Mouse (Mus musculus): ENCODE results near the gene Tdg.

Gene Tdg

DNA sequence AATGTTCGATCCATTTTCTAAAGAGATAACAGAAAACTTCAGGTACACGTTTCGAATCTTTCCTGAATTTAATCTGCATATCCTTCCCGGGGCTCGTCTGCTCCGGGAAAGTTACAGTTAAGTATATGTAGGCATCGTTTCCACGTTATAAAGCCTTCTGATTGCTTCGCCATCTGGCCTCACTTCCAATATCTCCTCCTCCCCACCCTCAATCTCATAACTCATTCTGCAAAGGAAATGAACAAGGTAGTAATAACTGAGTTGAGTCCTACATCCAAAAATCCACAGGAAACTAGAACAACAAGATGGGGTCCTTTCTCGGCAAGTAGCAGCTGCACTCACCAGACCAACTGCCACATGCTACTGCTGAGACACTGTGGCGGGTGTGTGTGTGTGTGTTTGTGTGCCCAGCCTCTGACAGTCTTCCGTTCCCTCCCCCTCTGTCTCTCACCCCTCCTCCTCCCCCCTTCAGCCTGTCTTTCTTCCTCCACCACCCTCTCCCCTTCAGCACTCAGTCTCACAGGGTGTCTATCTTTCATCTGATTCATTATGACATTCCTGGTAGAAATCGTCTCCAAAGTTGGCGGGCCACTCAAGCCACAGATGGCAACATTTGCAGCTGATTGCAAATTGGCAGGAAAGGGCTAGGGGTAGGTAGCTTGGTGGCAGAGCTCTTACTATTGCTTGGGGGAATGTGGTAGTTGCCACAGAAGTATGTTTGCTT, 32.8 kb downstream of the Tdg start:
- in situ Hi-C loops (cut with MboI; ENCODE audit: low sequenced_read_pairs): no loop called here

DNA sequence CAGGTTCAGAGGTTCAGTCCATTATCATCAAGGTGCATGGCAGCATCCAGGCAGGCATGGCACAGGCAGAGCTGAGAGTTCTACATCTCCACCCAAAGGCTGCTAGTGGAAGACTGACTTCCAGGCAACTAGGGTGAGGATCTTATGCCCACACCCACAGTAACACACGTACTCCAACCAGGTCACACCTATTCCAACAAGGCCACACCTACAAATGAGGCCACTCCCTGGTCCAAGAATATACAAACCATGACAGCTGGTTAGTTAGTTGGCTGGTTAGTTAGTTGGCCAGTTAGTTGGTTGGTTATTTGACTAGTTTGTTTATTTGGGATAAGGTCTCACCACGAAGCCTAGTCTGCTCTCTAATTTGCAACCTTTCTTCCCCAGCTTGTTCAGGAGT, 33.7 kb downstream of the Tdg start:
- in situ Hi-C loops (cut with MboI; ENCODE audit: low sequenced_read_pairs): no loop called here

DNA sequence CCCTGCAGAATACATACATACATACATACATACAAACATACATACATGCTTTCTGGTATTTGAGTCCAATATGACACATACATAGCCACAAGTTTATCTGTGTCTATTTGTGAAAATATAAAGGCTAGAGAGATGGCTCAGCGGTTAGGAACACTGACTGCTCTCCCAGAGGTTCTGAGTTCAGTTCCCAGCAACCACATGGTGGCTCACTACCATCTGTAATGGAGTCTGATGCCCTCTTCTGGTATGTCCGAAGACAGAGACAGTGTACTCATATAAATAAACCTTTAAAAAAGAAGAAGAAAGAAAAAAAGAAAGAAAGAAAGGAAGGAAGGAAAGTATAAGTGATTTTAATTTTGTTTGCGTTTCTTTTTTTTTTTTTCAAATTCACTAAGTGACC, 36.3 kb downstream of the Tdg start:
- in situ Hi-C loops (cut with MboI; ENCODE audit: low sequenced_read_pairs): no loop called here

DNA sequence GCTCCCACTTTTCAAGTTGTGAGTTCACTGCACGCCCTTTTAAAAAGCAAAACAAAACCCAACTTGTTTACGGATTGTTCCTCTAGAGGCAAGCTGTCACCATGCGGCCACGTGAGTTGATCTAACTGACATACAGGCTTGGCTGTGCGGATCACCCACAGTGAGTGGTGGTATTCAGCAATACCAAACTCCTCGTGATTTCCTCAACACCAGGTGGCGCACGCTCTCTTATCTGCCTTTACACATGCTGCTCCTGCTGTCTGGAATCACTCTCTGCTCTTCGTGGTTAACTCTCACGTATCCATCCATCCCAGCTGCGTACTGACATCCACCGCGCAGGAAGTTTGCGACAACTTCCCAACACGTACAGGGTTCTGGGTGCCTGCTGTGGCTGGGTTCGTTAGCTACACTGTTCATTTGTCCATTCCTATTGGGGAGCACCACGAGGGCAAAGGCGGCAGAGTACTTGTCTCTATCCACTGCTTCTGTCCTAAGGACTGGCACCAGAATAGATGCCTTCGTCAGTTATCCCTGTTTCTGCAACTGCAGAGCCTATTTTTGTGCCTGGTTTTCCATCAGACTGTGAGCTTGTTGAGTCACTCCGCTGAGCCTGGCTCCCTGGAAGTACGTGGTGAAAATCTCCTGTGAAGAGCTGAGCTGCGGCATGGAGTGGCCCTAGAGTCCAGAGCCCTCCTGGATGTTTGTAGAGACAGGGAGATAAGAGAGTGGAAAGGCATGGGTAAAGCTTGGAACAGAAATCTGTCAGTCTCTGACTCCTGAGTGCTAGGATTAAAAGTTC, 37.0 kb downstream of the Tdg start:
- in situ Hi-C loops (cut with MboI; ENCODE audit: low sequenced_read_pairs): no loop called here

DNA sequence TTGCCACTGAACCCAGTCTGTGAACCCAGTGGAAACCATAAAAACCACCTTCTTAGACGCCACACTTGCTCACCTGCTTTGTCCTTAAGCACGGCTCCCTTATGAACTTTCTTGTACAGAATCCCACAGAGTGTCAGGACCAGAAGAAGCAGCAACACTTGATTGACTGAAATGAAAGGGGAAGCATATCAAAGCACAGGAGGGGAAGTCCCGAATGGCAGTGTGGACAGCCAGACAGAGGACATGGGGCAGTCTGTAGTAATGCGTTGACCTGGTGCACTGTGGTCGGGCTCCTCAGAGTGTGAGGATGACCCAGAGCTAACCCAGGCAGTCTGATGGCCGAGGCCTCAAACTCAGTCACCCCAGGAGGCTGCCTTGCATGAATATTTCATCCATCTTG, 40.6 kb downstream of the Tdg start:
- in situ Hi-C loops (cut with MboI; ENCODE audit: low sequenced_read_pairs): no loop called here

DNA sequence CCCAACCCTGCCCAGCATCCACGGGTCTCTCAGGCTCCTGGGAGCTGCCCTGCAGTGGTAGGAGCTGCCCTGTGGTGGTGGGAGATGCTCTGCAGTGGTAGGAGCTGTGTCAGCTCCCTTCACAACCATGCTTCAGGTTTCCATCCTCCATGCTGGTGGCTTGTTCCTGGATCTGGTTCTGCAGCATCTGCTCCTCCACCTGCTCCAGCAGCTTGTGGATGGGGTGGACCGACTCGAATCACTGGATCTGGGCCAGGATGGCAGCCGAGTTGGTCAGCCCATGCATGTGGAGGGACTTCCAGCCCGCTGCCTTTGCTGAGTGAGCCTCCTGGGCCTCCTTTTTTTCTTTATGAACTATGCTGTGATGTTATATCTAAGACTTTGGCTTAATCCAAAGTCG, 47.3 kb downstream of the Tdg start:
- in situ Hi-C loops (cut with MboI; ENCODE audit: low sequenced_read_pairs): no loop called here

DNA sequence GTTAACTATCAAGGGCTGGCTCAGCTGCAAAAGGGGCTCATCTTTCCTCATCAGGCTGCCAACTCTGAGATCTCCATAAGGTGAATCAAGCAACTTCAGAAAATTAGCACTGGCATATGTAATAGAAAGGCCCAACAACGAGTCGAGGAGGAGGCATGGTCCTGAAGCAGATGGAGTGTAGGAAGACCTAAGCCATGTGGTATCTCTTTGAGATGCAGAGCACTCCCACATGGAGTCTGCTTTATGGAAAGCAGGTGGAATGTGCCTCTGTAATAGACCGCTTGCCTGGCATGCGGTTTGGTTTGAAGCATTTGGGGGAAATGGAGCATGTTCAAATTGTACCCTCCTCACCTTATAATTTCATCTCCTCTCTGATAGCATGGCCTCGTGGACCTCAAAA, 51.1 kb downstream of the Tdg start:
- in situ Hi-C loops (cut with MboI; ENCODE audit: low sequenced_read_pairs): no loop called here

DNA sequence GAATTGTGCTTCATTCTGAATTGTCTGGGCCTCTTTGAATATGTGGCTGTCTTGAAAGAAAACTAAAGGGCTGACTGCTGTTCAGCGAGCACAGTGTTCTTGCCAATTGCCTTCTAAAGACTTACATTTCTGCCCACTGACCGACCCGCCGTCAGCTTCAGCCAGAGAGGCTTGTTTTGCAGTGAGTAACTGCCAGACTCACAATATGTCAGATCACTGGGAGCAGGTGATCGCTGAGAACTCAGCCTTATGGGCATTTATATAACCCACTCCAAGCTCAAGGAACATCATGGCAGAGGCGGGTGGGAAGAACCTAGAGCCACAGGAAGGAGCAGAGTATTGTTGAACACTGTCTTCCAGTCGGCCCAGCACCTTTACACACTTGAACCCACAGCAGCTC, 52.0 kb downstream of the Tdg start:
- in situ Hi-C loops (cut with MboI; ENCODE audit: low sequenced_read_pairs): no loop called here

DNA sequence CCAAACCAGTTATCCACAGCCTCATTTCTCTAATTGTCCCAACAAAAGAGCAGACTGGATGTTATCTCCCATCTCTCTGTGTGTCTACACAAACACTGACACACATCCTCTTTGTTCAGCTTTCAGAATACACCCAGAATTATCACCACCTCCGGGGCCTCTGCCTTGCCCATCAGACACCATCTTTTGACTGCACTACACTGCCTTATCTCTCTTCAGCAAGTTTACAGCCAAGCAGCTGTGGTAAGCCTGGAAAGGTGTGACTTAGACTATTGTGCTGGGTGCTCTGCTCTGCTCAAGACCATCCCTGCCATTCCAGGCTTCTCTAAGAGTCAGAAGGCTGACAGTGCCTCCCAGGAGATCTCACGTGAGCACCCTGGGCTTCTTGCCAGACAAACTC, 55.8 kb downstream of the Tdg start:
- in situ Hi-C loops (cut with MboI; ENCODE audit: low sequenced_read_pairs): no loop called here

DNA sequence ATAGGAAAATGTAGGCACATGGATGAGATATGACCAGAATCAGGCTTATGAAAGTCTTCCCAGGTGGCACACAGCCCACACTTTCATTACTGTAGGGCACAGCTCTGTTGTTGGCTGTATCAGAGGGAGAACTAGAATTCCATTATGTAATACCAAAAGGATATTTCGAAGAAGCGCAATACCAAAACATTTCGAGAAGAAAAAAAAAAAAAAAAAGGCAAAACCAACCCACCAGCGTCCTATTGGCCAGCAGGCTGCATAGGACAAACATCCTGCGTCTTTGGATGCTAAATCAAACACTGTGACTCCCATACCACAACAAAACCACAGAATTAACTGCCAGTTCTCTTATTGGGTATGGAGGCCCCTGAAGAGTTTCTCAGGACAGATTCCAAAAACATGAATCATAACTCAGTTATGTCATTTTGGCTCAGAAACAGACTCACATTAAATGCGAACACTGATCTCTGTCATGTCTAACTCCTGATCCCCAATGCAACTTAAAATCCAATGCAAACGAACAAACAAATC, 60.1 kb downstream of the Tdg start:
- in situ Hi-C loops (cut with MboI; ENCODE audit: low sequenced_read_pairs): no loop called here

DNA sequence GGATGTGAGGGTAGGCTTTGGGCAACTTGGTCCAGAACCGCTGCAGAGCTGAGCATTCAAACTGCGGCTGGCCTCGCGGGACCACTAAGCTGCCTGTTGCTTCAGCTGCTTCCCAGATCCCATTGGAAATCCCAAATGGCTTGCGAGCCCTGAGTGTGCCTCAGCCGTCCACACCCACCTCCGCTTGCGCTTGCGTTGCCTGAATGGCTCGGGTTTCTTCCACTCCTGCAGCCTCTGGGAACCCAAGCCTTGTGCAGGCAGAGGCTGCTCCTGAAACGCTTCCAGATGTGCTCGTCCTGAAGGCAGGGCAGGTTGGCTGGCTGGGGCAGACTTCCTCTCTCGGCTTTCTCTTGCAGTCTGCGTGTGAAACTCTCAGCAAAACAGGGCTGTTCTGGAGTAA, 60.9 kb downstream of the Tdg start, which contains the start of gene Glt8d2:
Gene Glt8d2 (minus strand): TSS at position 157 of the 400 bp plus-strand sequence.
- in situ Hi-C loops (cut with MboI; ENCODE audit: low sequenced_read_pairs): no loop called here

DNA sequence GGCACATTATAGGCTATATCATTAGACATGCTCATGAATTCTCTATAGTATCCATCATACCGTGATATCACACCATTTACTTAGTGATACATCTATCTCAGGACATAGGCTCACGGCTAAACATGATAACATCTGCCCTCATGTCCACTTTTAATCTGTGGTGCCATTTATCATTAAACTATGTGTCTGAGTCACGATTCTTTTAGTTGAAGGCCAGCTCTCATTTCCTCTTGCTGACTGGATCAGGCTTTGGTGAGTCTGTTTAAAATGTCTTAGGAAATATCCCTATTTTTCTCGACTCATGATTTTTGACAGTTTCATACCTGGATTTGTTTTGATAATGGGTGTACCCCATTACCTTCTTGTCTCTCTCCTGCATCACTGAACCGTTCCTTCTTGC, 66.3 kb downstream of the Tdg start, which contains the start of gene Hcfc2:
Gene Hcfc2 (plus strand): TSS at position 205 of the 400 bp plus-strand sequence.
- in situ Hi-C loops (cut with MboI; ENCODE audit: low sequenced_read_pairs): no loop called here

DNA sequence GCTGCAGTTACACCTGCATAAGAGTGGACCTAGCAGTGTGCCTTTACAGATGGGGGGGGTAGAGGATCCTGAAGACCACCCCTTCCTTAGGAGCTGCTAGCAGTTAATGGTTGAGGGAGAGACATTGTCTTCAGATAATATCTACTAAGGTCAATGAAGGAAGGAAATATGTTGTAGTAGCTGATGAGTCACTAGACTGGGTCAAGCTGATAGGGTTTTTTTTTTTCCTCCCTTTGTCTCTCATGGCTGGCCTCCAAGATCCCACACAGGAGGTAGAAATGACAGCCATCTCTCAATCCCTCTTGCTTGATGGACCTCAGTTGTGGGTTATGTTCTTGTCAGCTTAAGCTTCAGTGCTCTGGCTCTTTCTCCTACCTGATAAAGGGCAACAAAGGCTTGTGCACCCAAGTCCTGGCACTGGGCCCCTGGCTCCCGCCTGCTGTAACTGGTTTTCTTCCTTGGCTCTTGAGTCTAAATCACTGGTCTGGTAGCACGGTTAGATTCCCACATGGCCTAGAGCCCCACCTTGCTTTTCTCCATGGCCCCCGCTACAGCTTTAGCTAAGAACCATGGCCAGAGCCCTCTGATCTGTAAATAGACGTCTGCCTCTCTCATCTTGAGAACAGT, 66.9 kb downstream of the Tdg start:
- in situ Hi-C loops (cut with MboI; ENCODE audit: low sequenced_read_pairs): no loop called here

DNA sequence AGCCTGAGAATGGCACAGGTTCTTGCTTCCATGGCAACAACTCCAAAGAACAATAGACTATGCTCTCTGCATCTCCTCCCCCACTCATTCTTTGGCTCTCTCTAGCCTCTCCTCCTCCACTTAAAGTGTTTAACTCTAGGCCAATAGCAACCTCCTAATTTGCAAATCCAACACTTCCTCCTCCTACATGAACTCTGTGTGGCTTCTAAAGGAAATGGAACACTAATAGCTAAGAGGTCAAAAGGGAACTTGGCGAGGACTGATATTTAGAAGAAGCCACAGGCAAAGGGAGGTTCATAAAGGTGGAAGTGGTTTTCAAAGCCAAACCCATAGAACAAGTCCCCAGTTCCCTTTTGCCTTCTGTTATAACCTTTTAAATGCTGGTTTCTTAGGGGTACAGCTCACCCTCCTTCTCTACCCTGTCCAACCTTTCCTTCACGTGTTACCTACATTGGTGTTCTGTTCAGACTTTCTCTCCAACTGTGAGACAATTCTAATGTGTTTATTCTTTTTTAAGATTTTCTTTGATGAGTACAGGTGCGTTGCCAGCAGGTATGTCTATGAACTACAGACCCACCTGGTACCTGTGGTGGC, 67.8 kb downstream of the Tdg start:
- in situ Hi-C loops (cut with MboI; ENCODE audit: low sequenced_read_pairs): no loop called here

DNA sequence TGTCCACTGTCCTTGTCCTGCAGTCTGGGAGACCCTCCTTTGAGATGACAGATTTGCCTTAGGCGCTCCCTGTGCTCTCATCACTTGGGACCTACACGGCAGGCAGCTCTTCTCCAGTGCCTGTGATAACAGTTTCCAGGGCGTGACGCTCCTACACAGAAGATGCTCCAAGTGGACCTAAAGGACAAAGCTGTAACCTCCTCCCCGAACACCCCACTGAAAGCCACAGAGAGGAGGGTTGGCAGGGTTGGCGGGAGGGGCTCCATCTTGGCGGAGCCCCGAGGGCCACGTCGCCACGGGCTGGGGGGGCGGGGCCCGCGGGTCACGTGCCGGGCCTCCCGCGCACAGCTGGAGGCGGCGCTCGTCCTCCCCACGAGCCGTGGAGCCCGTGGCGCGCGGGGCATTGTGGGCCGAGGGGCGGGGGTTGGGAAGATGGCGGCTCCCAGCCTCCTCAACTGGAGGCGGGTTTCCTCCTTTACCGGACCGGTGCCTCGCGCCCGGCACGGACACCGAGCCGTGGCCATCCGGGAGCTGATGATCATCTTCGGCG, 69.2 kb downstream of the Tdg start:
- in situ Hi-C loops (cut with MboI; ENCODE audit: low sequenced_read_pairs): no loop called here

DNA sequence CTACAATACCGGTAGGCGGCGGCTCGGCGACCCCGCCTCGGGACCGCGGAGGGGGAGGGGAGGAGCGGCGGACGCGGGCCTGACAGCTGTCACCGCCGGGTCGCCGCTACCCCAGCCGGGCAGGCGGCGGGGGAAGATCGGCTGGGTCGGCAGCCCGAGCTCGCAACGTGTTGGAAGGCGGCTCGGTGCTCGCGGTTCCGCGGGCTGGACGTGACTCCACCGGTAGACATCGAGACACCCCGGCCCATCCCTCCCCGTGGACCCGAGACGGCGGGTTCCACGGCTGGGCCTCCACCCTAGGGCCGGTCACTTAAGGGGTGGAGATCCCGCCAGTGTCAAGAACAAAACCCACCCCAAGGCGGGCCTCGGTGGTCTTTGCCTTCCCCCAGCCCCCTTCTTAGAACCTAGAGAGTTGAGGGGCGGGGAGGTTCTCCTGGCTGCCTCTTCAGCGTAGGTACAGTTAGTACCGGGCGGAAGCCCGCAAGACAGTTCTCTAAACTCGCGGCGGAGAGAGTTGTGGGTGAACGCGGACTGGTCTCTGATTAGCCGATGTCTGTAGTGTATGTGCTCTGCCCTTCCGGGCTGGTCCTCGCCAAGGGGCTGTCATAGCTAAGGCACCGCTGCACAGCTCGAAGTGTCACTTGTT, 69.8 kb downstream of the Tdg start:
- in situ Hi-C loops (cut with MboI; ENCODE audit: low sequenced_read_pairs): no loop called here
